Mouse (Mus musculus): ENCODE data around the gene Kirrel3. TPM values are rescaled to one million over a fixed set of nuclear protein-coding genes. Genes with fewer than 3 reads are reported as not detected.

The Kirrel3 gene
- polyA plus RNA-seq, 1 experiment from 2014 or later = 2.3 TPM

- no peak overlapping the region for H3K4me3 ChIP-seq (replicated peaks; ENCODE audit: low read length)
- WGBS = 40% methylated on average over 4 of the region's 4 CpGs
- no peaks in the 10 kb centered on the region for H3K9me3 ChIP-seq (replicated peaks; ENCODE audit: control insufficient read depth, low read length)
- no peak for ATAC-seq (ENCODE audit: insufficient read depth, low FRiP score)
- H3K4me2 ChIP-seq (ENCODE audit: low read depth, low read length) = no peak overlapping the region
- no peak overlapping the region for H3K27ac ChIP-seq (ENCODE audit: low read length)
- H3K36me3 ChIP-seq (ENCODE audit: control insufficient read depth, insufficient read depth, low read length) = no peaks in the 10 kb centered on the region
- no peak overlapping the region for H3K9ac ChIP-seq (ENCODE audit: low read length)
- no peaks in the 10 kb centered on the region for H3K4me1 ChIP-seq (ENCODE audit: control insufficient read depth, insufficient read depth, low read length)
- no peaks in the 10 kb centered on the region for H3K27me3 ChIP-seq (ENCODE audit: control insufficient read depth, insufficient read depth, low read length)
Measured at GRCm38 (mm10) chr9:34706350-34706873, 220.7 kb downstream of the Kirrel3 start.

- H3K27me3 ChIP-seq (ENCODE audit: control insufficient read depth, insufficient read depth, low read length) = no peaks in the 10 kb centered on the region
- no peaks in the 10 kb centered on the region for H3K36me3 ChIP-seq (ENCODE audit: control insufficient read depth, insufficient read depth, low read length)
- no peak overlapping the region for H3K27ac ChIP-seq (ENCODE audit: low read length)
- H3K4me1 ChIP-seq (ENCODE audit: control insufficient read depth, insufficient read depth, low read length) = no peaks in the 10 kb centered on the region
- no peak overlapping the region for H3K9ac ChIP-seq (ENCODE audit: low read length)
- H3K9me3 ChIP-seq (replicated peaks; ENCODE audit: control insufficient read depth, low read length) = no peaks in the 10 kb centered on the region
- H3K4me2 ChIP-seq (ENCODE audit: low read depth, low read length) = no peak overlapping the region
- WGBS = 78% methylated on average over 6 of the region's 6 CpGs
- H3K4me3 ChIP-seq (replicated peaks; ENCODE audit: low read length) = no peak overlapping the region
- no peak for ATAC-seq (ENCODE audit: insufficient read depth, low FRiP score)
Measured at GRCm38 (mm10) chr9:34708691-34709090, 223.0 kb downstream of the Kirrel3 start.

GRCm38 (mm10) chr9:34711996-34712395 is 226.3 kb downstream of the Kirrel3 start:
- Histone ChIP-seq H3K27me3 (ENCODE audit: control insufficient read depth, insufficient read depth, low read length) (0 out of 2 replicates have a peak, but pooled peaks cover 2% of the 10 kb centered on the region), H3K4me1 (ENCODE audit: control insufficient read depth, insufficient read depth, low read length) (no peaks in the 10 kb centered on the region), H3K36me3 (ENCODE audit: control insufficient read depth, insufficient read depth, low read length) (no peaks in the 10 kb centered on the region), H3K4me3 (replicated peaks; ENCODE audit: low read length) (no peak overlapping the region), H3K27ac (ENCODE audit: low read length) (no peak overlapping the region), H3K4me2 (ENCODE audit: low read depth, low read length) (no peak overlapping the region), H3K9ac (ENCODE audit: low read length) (no peak overlapping the region), H3K9me3 (replicated peaks; ENCODE audit: control insufficient read depth, low read length) (no peaks in the 10 kb centered on the region)
- 50% methylated on average over 1 of the region's 1 CpGs for WGBS
- no peak for ATAC-seq (ENCODE audit: insufficient read depth, low FRiP score)

GRCm38 (mm10) chr9:34712996-34713395 is 227.3 kb downstream of the Kirrel3 start:
- no peak overlapping the region for H3K4me2 ChIP-seq (ENCODE audit: low read depth, low read length)
- no peaks in the 10 kb centered on the region for H3K36me3 ChIP-seq (ENCODE audit: control insufficient read depth, insufficient read depth, low read length)
- H3K9ac ChIP-seq (ENCODE audit: low read length) = no peak overlapping the region
- H3K4me3 ChIP-seq (replicated peaks; ENCODE audit: low read length) = no peak overlapping the region
- H3K27me3 ChIP-seq (ENCODE audit: control insufficient read depth, insufficient read depth, low read length) = 0 out of 2 replicates have a peak, but pooled peaks cover 2% of the 10 kb centered on the region
- H3K27ac ChIP-seq (ENCODE audit: low read length) = no peak overlapping the region
- 53% methylated on average over 4 of the region's 4 CpGs for WGBS
- H3K4me1 ChIP-seq (ENCODE audit: control insufficient read depth, insufficient read depth, low read length) = no peaks in the 10 kb centered on the region
- H3K9me3 ChIP-seq (replicated peaks; ENCODE audit: control insufficient read depth, low read length) = no peaks in the 10 kb centered on the region
- ATAC-seq (ENCODE audit: insufficient read depth, low FRiP score) = no peak

GRCm38 (mm10) chr9:34713462-34713926 is 227.8 kb downstream of the Kirrel3 start:
- Histone ChIP-seq H3K4me3 (replicated peaks; ENCODE audit: low read length) (no peak overlapping the region), H3K36me3 (ENCODE audit: control insufficient read depth, insufficient read depth, low read length) (no peaks in the 10 kb centered on the region), H3K4me2 (ENCODE audit: low read depth, low read length) (no peak overlapping the region), H3K9me3 (replicated peaks; ENCODE audit: control insufficient read depth, low read length) (no peaks in the 10 kb centered on the region), H3K27me3 (ENCODE audit: control insufficient read depth, insufficient read depth, low read length) (0 out of 2 replicates have a peak, but pooled peaks cover 2% of the 10 kb centered on the region), H3K9ac (ENCODE audit: low read length) (no peak overlapping the region), H3K27ac (ENCODE audit: low read length) (no peak overlapping the region), H3K4me1 (ENCODE audit: control insufficient read depth, insufficient read depth, low read length) (no peaks in the 10 kb centered on the region)
- WGBS = 78% methylated on average over 4 of the region's 4 CpGs
- no peak for ATAC-seq (ENCODE audit: insufficient read depth, low FRiP score)

- no peaks in the 10 kb centered on the region for H3K4me1 ChIP-seq (ENCODE audit: control insufficient read depth, insufficient read depth, low read length)
- H3K9me3 ChIP-seq (replicated peaks; ENCODE audit: control insufficient read depth, low read length) = no peaks in the 10 kb centered on the region
- H3K27me3 ChIP-seq (ENCODE audit: control insufficient read depth, insufficient read depth, low read length) = 0 out of 2 replicates have a peak, but pooled peaks cover 2% of the 10 kb centered on the region
- no peak overlapping the region for H3K4me2 ChIP-seq (ENCODE audit: low read depth, low read length)
- H3K4me3 ChIP-seq (replicated peaks; ENCODE audit: low read length) = no peak overlapping the region
- 48% methylated on average over 3 of the region's 3 CpGs for WGBS
- peak; percentile 73 for ATAC-seq (ENCODE audit: insufficient read depth, low FRiP score)
- no peak overlapping the region for H3K27ac ChIP-seq (ENCODE audit: low read length)
- H3K9ac ChIP-seq (ENCODE audit: low read length) = no peak overlapping the region
- H3K36me3 ChIP-seq (ENCODE audit: control insufficient read depth, insufficient read depth, low read length) = no peaks in the 10 kb centered on the region
Measured at GRCm38 (mm10) chr9:34714996-34715619, 229.4 kb downstream of the Kirrel3 start.

- H3K36me3 ChIP-seq (ENCODE audit: control insufficient read depth, insufficient read depth, low read length) = no peaks in the 10 kb centered on the region
- no peaks in the 10 kb centered on the region for H3K4me1 ChIP-seq (ENCODE audit: control insufficient read depth, insufficient read depth, low read length)
- H3K9ac ChIP-seq (ENCODE audit: low read length) = no peak overlapping the region
- no peak overlapping the region for H3K4me3 ChIP-seq (replicated peaks; ENCODE audit: low read length)
- no peak overlapping the region for H3K27ac ChIP-seq (ENCODE audit: low read length)
- 72% methylated on average over 2 of the region's 2 CpGs for WGBS
- H3K9me3 ChIP-seq (replicated peaks; ENCODE audit: control insufficient read depth, low read length) = no peaks in the 10 kb centered on the region
- no peak overlapping the region for H3K4me2 ChIP-seq (ENCODE audit: low read depth, low read length)
- no peak for ATAC-seq (ENCODE audit: insufficient read depth, low FRiP score)
- 0 out of 2 replicates have a peak, but pooled peaks cover 2% of the 10 kb centered on the region for H3K27me3 ChIP-seq (ENCODE audit: control insufficient read depth, insufficient read depth, low read length)
Measured at GRCm38 (mm10) chr9:34716476-34716875, 230.8 kb downstream of the Kirrel3 start.

GRCm38 (mm10) chr9:34721478-34722197 is 235.9 kb downstream of the Kirrel3 start:
- 37% methylated on average over 6 of the region's 6 CpGs for WGBS
- Histone ChIP-seq H3K9ac (ENCODE audit: low read length) (no peak overlapping the region), H3K9me3 (replicated peaks; ENCODE audit: control insufficient read depth, low read length) (no peaks in the 10 kb centered on the region), H3K36me3 (ENCODE audit: control insufficient read depth, insufficient read depth, low read length) (no peaks in the 10 kb centered on the region), H3K4me2 (ENCODE audit: low read depth, low read length) (no peak overlapping the region), H3K4me1 (ENCODE audit: control insufficient read depth, insufficient read depth, low read length) (no peaks in the 10 kb centered on the region), H3K27ac (ENCODE audit: low read length) (no peak overlapping the region), H3K27me3 (ENCODE audit: control insufficient read depth, insufficient read depth, low read length) (0 out of 2 replicates have a peak, but pooled peaks cover 2% of the 10 kb centered on the region), H3K4me3 (replicated peaks; ENCODE audit: low read length) (no peak overlapping the region)
- ATAC-seq (ENCODE audit: insufficient read depth, low FRiP score) = peak; percentile 72; the same call in 1 of the 2 replicates

- no peaks in the 10 kb centered on the region for H3K27me3 ChIP-seq (ENCODE audit: control insufficient read depth, insufficient read depth, low read length)
- H3K36me3 ChIP-seq (ENCODE audit: control insufficient read depth, insufficient read depth, low read length) = no peaks in the 10 kb centered on the region
- WGBS = 34% methylated on average over 5 of the region's 5 CpGs
- ATAC-seq (ENCODE audit: insufficient read depth, low FRiP score) = 0 out of 2 replicates have a peak, but pooled peaks have one; percentile 17
- H3K4me1 ChIP-seq (ENCODE audit: control insufficient read depth, insufficient read depth, low read length) = no peaks in the 10 kb centered on the region
- H3K27ac ChIP-seq (ENCODE audit: low read length) = no peak overlapping the region
- H3K4me2 ChIP-seq (ENCODE audit: low read depth, low read length) = no peak overlapping the region
- no peaks in the 10 kb centered on the region for H3K9me3 ChIP-seq (replicated peaks; ENCODE audit: control insufficient read depth, low read length)
- no peak overlapping the region for H3K4me3 ChIP-seq (replicated peaks; ENCODE audit: low read length)
- H3K9ac ChIP-seq (ENCODE audit: low read length) = no peak overlapping the region
Measured at GRCm38 (mm10) chr9:34722198-34722550, 236.5 kb downstream of the Kirrel3 start.
